Mouse (Mus musculus) thymus, adult 2 months (tissue): ENCODE results near the gene Por.

Experiments
- CTCF ChIP-seq: fragments of 200-500 bp; IDR thresholded peaks from 2 replicates; pipeline ENCODE4 v1.5.1; 2012; ENCODE audit warnings: mild to moderate bottlenecking, control low read depth, low read length, moderate library complexity, borderline replicate concordance; ENCODE audit not compliant: control insufficient read depth, poor library complexity, insufficient read depth; ENCODE audit errors: extremely low read depth
- POLR2A ChIP-seq: fragments of 200-500 bp; IDR thresholded peaks from 2 replicates; pipeline ENCODE4 v1.6.1; 2012; ENCODE audit warnings: mild to moderate bottlenecking, low read length, control low read depth, moderate library complexity; ENCODE audit not compliant: control insufficient read depth, poor library complexity, insufficient read depth; ENCODE audit errors: extremely low read depth

DNA sequence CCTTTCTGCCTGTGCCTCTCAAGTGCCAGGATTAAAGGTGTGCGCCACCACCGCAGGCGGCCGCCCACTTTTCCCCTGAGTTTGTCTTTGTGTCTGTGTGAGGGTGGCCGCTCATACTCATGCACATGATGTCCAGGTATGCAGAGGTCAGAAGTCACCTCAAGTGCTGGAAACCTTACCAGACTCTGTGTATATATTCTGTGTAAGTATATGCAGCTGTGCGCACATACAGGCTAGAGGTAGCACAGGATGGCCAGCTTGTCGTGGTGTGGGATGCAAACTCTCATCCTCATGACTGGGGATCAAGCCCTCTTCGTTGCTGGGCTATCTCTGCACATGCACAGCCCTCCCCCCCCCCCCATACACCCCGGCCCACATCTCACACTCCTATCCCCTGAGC is 58.0 kb downstream of the Por start:
- TF ChIP-seq CTCF, result no peak
- no peak for TF ChIP-seq POLR2A
